Mouse (Mus musculus) spleen, adult 18-20 months (tissue): ENCODE measurements around the gene Trio.

ENCODE experiments used
- DNase-seq, 2 experiments: peaks; one replicate each; pipeline ENCODE4 v3.0.0; 2022; ENCODE audit warnings: mixed read lengths in 2 of 2

The Trio gene

GRCm38 (mm10) chr15:27826886-27827285 is 198.8 kb downstream of the Trio start:
- DNase-seq = no peak

DNA sequence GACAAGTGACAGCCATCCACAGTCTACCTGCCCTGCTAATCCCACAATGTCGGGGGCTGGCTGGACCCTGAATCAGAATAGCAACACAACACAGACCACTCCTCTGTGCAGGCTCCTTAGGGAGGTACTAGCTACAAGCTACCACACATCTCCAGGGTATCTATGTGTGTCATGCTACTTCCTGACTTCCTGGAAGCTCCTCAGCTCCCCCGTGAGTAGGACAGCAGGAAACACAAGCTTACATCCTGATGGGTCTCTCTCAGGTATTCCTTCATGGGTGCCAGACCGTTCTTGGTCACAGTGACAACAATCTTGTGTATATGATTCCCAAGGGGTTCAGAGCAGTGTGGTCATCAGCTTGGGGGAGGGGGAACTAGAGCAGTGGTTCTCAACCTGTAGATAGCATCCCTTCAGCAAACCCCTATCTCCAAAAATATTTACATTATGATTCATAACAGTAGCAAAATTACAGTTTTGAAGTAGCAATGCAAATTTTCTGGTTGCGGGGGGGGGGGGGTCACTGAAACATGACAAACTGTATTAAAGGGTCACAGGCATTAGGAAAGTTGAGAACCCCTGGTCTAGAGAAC is 199.5 kb downstream of the Trio start:
- DNase-seq = no peak

DNA sequence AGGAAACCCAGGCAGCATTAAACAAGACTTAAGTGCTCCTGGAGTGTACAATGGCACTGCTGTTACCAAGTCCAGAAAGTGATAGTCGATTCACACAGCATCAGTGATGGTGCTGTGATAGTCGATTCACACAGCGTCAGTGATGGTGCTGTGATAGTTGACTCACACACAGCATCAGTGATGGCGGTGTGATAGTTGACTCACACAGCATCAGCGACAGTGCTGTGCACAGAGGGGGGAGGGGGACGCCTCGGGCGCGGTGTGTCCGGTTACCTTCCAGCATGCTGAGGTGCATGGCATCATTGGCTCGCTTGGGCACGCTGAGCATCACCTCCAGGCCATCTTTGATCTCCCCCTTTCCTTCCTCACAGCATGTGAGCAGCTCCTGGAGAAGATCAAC is 200.3 kb downstream of the Trio start:
- no peak for DNase-seq

DNA sequence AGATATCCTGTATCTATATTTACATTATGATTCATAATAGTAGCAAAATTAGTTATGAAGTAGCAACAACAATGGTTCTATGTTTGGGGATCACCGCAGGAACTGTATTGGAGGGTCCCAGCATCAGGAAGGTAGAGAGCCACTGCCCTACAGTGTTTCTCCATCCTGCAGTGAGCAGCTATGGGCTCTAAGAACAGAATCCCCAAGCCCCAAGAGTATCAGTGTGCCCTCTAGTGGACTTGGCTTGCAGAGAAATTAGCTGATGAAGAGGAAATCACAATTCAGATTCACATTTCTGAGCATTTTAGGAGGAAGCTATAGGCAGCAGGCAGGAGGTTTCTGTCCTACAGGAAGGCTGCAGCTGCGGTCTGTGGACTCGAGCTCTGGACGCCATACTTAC is 202.1 kb downstream of the Trio start:
- peak in 1 of 2 experiments; percentile 36 for DNase-seq

DNA sequence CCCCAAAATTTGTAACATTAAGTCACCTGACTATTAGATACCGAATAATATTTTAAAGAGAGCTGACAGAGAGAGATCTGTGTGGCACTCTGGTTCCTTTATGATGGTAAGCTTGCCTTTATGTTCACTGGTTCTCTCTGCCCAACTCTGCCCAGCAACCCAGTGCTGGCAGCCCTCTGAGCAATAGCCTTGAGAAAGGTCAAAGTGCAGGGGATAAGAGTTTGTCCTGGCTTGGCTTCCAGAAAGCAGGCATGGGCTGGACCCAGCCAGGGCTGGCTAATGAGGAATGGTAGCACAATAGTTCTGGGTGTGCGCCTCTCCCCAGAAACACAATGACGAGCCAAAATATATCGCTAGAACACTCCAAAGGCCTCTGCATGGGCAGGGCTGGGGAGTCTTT is 203.2 kb downstream of the Trio start:
- no peak for DNase-seq

DNA sequence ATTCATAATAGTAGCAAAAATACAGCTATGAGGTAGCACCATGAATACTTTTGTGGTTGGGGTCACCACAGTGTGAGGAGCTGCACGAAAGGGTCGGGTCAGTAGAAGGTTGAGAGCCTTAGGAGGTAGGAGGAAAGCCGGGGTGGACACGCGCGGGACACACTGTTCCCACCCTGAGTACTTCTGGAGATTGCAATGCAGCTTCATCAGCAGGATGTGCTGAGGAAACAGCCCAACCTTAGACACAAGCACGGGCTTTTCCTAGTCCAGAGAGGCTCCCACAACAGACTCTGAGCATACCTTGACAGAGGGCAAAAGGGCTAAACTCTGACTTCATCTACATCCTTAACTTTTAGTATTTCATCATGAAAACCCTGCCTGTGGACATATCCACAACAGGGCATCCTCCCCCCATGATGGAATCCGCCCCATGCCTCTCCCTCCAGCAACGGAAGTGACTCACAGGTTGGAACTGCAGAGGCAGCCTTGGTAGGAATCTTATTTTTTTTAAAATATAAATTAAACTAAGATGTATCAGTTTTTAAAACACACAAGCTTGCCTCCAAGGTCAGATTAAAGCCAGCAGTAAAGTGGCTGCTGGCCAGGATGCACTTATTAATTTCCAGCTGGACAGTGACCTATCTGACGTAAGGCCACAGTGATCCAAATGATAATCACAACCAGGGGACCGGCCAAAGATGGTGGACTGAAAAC is 203.8 kb downstream of the Trio start:
- DNase-seq = no peak

- no peak for DNase-seq
Observed at GRCm38 (mm10) chr15:27817096-27817495, 208.6 kb downstream of the Trio start.

- no peak for DNase-seq
Observed at GRCm38 (mm10) chr15:27814677-27815391, 210.8 kb downstream of the Trio start.

- no peak for DNase-seq
Observed at GRCm38 (mm10) chr15:27810793-27811488, 214.7 kb downstream of the Trio start.

DNA sequence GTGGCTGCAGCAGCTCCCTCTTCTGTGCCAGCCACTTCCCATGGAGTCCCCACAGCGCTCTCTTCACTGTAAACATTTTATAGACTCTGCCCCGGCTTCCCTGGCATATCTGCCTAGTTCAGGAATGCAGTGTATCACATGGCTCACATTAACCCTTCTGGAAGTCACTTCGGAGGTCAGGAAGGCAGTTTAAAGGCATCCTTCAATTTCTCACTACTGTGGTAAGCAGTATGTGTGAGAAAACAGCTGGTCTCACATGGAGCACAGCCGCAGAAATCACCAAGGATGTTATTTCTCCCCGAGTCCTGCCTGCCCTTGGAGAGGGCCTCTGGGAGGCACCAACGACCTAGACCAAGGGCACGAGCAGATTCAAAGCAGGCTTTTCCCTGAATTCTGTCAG is 215.4 kb downstream of the Trio start:
- no peak for DNase-seq

GRCm38 (mm10) chr15:27808596-27809276 is 216.9 kb downstream of the Trio start:
- no peak for DNase-seq

- no peak for DNase-seq
Observed at GRCm38 (mm10) chr15:27806219-27806618, 219.4 kb downstream of the Trio start.

GRCm38 (mm10) chr15:27805654-27806053 is 220.0 kb downstream of the Trio start:
- no peak for DNase-seq

- no peak for DNase-seq
Observed at GRCm38 (mm10) chr15:27804447-27804846, 221.2 kb downstream of the Trio start.

DNA sequence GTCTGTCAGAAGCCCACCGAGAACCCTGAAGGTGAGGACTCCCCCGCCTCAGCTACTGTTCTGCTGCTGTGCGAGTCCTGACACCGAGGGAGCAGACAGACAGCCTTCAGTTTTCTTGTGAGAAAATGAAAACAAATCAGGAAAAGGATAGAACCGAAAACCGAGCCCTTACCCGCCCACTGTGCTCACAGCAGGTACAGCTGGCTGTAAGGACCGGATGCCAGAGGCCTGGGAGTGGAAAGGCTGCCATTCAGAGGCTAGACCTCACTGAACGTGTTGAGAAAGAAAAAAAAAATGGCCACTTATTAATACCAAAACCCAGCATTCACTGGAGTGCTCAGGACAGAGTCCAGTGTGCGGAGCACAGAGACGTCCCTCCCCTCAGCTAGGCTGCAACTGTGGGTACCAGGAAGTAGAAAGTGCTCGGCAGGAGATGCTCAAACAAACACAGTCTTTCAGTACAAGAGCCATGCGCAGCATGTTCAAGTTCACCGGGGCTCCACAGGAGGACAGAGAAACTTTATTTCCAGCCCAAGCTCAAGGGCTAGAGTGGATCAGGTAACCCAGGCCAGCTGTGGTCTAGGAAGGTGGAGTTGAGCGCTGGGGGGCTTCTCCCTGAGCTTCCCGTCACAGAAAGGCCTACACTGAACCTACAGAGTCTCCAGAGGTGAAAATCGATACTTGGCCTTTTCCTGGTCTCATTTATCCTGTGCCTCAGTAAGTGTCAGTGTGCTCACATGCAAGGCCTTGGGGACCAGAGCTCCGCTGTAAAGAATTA is 221.9 kb downstream of the Trio start:
- no peak for DNase-seq

GRCm38 (mm10) chr15:27802243-27802642 is 223.4 kb downstream of the Trio start:
- no peak for DNase-seq

DNA sequence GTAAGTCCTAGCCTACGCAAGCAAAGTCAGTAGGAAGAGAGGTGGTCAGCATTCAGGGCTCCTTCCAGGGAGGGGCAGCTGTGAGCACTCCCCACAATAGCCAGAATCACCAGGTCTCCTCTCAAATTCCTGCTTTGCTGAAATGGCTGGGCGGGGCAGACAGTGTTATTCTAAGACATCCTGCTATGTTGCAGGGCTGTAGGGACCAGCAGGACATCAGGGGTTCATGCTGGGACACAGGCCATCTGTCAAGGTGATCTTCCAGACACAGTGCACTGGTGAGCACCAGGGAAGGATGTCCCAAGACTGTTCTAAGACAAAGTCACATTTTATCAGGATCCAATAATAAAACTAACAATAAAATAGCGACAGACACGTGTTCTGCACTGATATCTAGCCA is 224.5 kb downstream of the Trio start:
- no peak for DNase-seq

DNA sequence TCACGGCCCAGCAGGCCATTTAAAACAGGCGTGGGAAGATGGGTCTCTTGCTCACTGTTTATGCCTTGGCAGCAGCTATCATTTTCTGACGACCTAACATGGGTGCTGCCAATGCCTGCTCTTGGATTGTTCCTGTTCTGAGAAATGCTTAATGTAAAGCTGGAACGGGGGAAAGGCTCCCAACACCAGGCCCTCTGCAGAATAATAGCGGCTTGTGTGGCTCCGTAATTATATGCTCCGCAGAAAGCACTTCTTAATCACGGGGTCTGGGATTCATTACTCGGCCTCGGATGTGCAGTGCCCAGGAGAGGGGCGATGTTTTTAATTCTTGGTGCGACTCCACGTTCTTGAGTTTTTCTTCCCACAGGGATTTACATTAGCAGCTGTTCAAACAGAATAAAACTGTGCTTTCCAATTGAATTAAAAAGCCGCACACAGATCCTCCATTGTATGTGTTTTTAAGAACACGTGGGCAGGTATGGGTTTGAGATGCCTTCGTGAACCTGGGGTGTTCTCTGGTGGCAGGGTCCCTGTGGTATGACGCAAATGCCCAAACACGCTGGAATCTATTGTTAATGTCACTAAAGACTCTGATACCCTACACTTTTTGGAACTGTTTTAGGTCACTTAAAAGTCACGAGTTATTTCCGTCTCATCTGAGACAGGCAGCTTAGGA is 228.0 kb downstream of the Trio start:
- DNase-seq = no peak

DNA sequence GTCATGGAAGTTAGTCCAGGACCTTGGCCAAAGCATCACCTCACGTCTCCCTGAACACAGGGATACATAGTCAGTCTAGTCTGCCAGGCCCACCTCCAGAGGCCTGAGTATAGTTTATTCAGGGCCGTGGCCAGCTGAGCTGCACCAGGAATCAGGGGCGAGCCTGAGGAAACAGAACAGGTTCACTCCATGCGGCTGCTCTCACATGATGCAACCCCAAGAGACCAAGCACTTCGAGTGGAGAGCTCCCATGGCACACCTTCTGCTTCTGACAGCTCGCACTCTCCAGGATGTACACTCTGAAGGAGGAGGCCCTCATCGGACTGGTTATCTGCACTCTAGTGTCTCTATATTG is 228.8 kb downstream of the Trio start:
- no peak for DNase-seq

- DNase-seq = no peak
Observed at GRCm38 (mm10) chr15:27795942-27796867, 229.4 kb downstream of the Trio start.
